10 mouse cellular contexts compared by ENCODE assay signal in genomic region chr2:3739351-3739961, GRCm38 (mm10).
DNase-seq lines count a peak whose midpoint lies in the region; ATAC-seq and TF ChIP-seq lines count a peak whose summit lies in the region.
"Had no signal": no experiment of that assay in that cellular context is flagged by ENCODE, and none has a peak within 500 bp of the region (broad histone marks: within the 10 kb centered on the region; RNA-seq: fewer than 3 reads in every experiment).

No protein-coding gene starts in this region.

- no peaks in the 10 kb centered on the region for H3K36me3 ChIP-seq in midbrain, embryonic 15.5 days (replicated peaks)
- H3K36me3 ChIP-seq: liver, embryonic 13.5 days had no signal

- peaks cover 45% of the 10 kb centered on the region for H3K4me1 ChIP-seq in cerebellum, adult 2 months (ENCODE audit: control insufficient read depth, insufficient read depth, low read length)
- peaks cover 32% of the 10 kb centered on the region for H3K4me1 ChIP-seq in midbrain, embryonic 15.5 days

- no peak; the same call in 1 of the 2 replicates for TF ChIP-seq CTCF in cerebellum, adult 2 months (IDR thresholded peaks at IDR 0.05; ENCODE audit: borderline replicate concordance, insufficient read depth, low read depth, low read length)

- intact Hi-C loops in heart, postnatal 36 days (cut with DNase I), result no loop called here

- H3K4me2 ChIP-seq in midbrain, embryonic 15.5 days, result no peak overlapping the region
- H3K4me2 ChIP-seq: liver, embryonic 13.5 days had no signal

- H3K27ac ChIP-seq in cerebellum, adult 2 months (ENCODE audit: insufficient read depth, low read length), result peak overlapping the region; percentile 84
- H3K27ac ChIP-seq in midbrain, embryonic 15.5 days, result no peak overlapping the region
- H3K27ac ChIP-seq: liver, embryonic 13.5 days had no signal

- peak; percentile 52 for ATAC-seq in frontal cortex, adult (ENCODE audit: low TSS enrichment)
- 0 out of 2 replicates have a peak, but pooled peaks have one; percentile 34 for ATAC-seq in midbrain, embryonic 15.5 days (replicated peaks)

- 0 out of 2 replicates have a peak, but pooled peaks have one; percentile 29 for TF ChIP-seq POLR2A in cerebellum, adult 2 months (IDR thresholded peaks at IDR 0.05; ENCODE audit: borderline replicate concordance, insufficient read depth, low read length)

- 11% methylated on average over 7 of the region's 7 CpGs for WGBS in cerebellum, adult 2 months
- WGBS in midbrain, embryonic 15.5 days, result 83% methylated on average over 7 of the region's 7 CpGs

- no peaks in the 10 kb centered on the region for H3K9me3 ChIP-seq in midbrain, embryonic 15.5 days
- H3K9me3 ChIP-seq: liver, embryonic 13.5 days had no signal

- no peak for DNase-seq in frontal cortex, postnatal 14 days (ENCODE audit: low spot score in 2 of 2)
- peak; percentile 90 to 95 for DNase-seq in cerebellum, adult 2 months
- DNase-seq in layer of hippocampus, adult 11-12 months (ENCODE audit: low spot score), result peak; percentile 74
- no peak for DNase-seq in gastrocnemius, postnatal 10 days
- DNase-seq in heart, postnatal 36 days, result no peak
- DNase-seq in lung, postnatal 25 days (ENCODE audit: low spot score), result no peak
- DNase-seq: B cell, adult 2 months; liver, embryonic 13.5 days had no signal

- peak overlapping the region; percentile 10 for H3K4me3 ChIP-seq in cerebellum, adult 2 months (replicated peaks; ENCODE audit: insufficient read depth, low read depth, low read length)
- H3K4me3 ChIP-seq in midbrain, embryonic 15.5 days, result no peak overlapping the region
- H3K4me3 ChIP-seq: liver, embryonic 13.5 days had no signal

- H3K27me3 ChIP-seq in cerebellum, adult 2 months (ENCODE audit: control insufficient read depth, insufficient read depth, low read length), result no peaks in the 10 kb centered on the region
- no peaks in the 10 kb centered on the region for H3K27me3 ChIP-seq in midbrain, embryonic 15.5 days (replicated peaks)
- H3K27me3 ChIP-seq: liver, embryonic 13.5 days had no signal

- no peak overlapping the region for H3K9ac ChIP-seq in midbrain, embryonic 15.5 days
- H3K9ac ChIP-seq: liver, embryonic 13.5 days had no signal

Comparison
In these comparisons a context has a peak if more than half of its experiments do, and no peak if none do; other contexts are left out.
1. DNase-seq: peak in cerebellum, adult 2 months (2 of 2) and layer of hippocampus, adult 11-12 months (single experiment); none in frontal cortex, postnatal 14 days (0 of 2), gastrocnemius, postnatal 10 days (single experiment), heart, postnatal 36 days (0 of 2) and lung, postnatal 25 days (single experiment).